Mouse (Mus musculus): ENCODE measurements at regions not wholly inside any gene's neighbourhood (a gene's known extent, or its start where the extent isn't known, plus 50 kb on each side); places are given as distances from the start of the nearest gene placed in this dataset.

- TF ChIP-seq CTCF (IDR thresholded peaks at IDR 0.05; ENCODE audit: extremely low read depth, insufficient read depth, low read length) (no peak), POLR2A (IDR thresholded peaks at IDR 0.05; ENCODE audit: extremely low read depth, insufficient read depth, low read length) (no peak)
These were observed 154.6 kb upstream of the Nabp1 start for GRCm38 (mm10) chr1:51632851-51633250.

Data from cortical plate, adult 2 months (tissue).